Mouse (Mus musculus): ENCODE results near the gene Szrd1.

Gene Szrd1

GRCm38 (mm10) chr4:141133227-141133626 is 6.3 kb downstream of the Szrd1 start:
- no peak for TF ChIP-seq POU5F1 (IDR thresholded peaks at IDR 0.05; ENCODE audit: borderline replicate concordance, low read length)
- TF ChIP-seq CTCF (conservative IDR thresholded peaks at IDR 0.05; ENCODE audit: low read length) = no peak
- TF ChIP-seq NANOG (IDR thresholded peaks at IDR 0.05; ENCODE audit: borderline replicate concordance, low read length) = no peak
- Histone ChIP-seq H3K4me1 (replicated peaks; ENCODE audit: low read depth, low read length) (peaks cover 87% of the 10 kb centered on the region), H3K9me3 (ENCODE audit: low read length) (no peaks in the 10 kb centered on the region), H3K27me3 (ENCODE audit: insufficient read depth, low read length) (no peaks in the 10 kb centered on the region), H3K4me3 (replicated peaks; ENCODE audit: low read length) (no peak overlapping the region), H3K36me3 (ENCODE audit: insufficient read depth, low read length) (peaks cover 66% of the 10 kb centered on the region)

GRCm38 (mm10) chr4:141132191-141132590 is 7.4 kb downstream of the Szrd1 start:
- peaks cover 88% of the 10 kb centered on the region for H3K4me1 ChIP-seq (replicated peaks; ENCODE audit: low read depth, low read length)
- H3K27me3 ChIP-seq (ENCODE audit: insufficient read depth, low read length) = no peaks in the 10 kb centered on the region
- TF ChIP-seq NANOG (IDR thresholded peaks at IDR 0.05; ENCODE audit: borderline replicate concordance, low read length) (no peak), POU5F1 (IDR thresholded peaks at IDR 0.05; ENCODE audit: borderline replicate concordance, low read length) (no peak), CTCF (conservative IDR thresholded peaks at IDR 0.05; ENCODE audit: low read length) (no peak)
- H3K4me3 ChIP-seq (replicated peaks; ENCODE audit: low read length) = peak overlapping the region; percentile 14; the same call in 1 of the 2 replicates
- no peaks in the 10 kb centered on the region for H3K9me3 ChIP-seq (ENCODE audit: low read length)
- H3K36me3 ChIP-seq (ENCODE audit: insufficient read depth, low read length) = peaks cover 64% of the 10 kb centered on the region

- H3K4me3 ChIP-seq (replicated peaks; ENCODE audit: low read length) = peak overlapping the region; percentile 14; the same call in 1 of the 2 replicates
- H3K4me1 ChIP-seq (replicated peaks; ENCODE audit: low read depth, low read length) = peaks cover 88% of the 10 kb centered on the region
- H3K27me3 ChIP-seq (ENCODE audit: insufficient read depth, low read length) = no peaks in the 10 kb centered on the region
- no peaks in the 10 kb centered on the region for H3K9me3 ChIP-seq (ENCODE audit: low read length)
- H3K36me3 ChIP-seq (ENCODE audit: insufficient read depth, low read length) = peaks cover 64% of the 10 kb centered on the region
- TF ChIP-seq POU5F1 (IDR thresholded peaks at IDR 0.05; ENCODE audit: borderline replicate concordance, low read length) (no peak), NANOG (IDR thresholded peaks at IDR 0.05; ENCODE audit: borderline replicate concordance, low read length) (no peak), CTCF (conservative IDR thresholded peaks at IDR 0.05; ENCODE audit: low read length) (no peak)
Measured at GRCm38 (mm10) chr4:141131531-141132061, 8.0 kb downstream of the Szrd1 start.

- Histone ChIP-seq H3K4me3 (replicated peaks; ENCODE audit: low read length) (0 out of 2 replicates have a peak overlapping the region, but pooled peaks have one; percentile 26), H3K36me3 (ENCODE audit: insufficient read depth, low read length) (peaks cover 64% of the 10 kb centered on the region), H3K4me1 (replicated peaks; ENCODE audit: low read depth, low read length) (peaks cover 88% of the 10 kb centered on the region), H3K9me3 (ENCODE audit: low read length) (no peaks in the 10 kb centered on the region), H3K27me3 (ENCODE audit: insufficient read depth, low read length) (no peaks in the 10 kb centered on the region)
- TF ChIP-seq POU5F1 (IDR thresholded peaks at IDR 0.05; ENCODE audit: borderline replicate concordance, low read length) (no peak), CTCF (conservative IDR thresholded peaks at IDR 0.05; ENCODE audit: low read length) (no peak), NANOG (IDR thresholded peaks at IDR 0.05; ENCODE audit: borderline replicate concordance, low read length) (no peak)
Measured at GRCm38 (mm10) chr4:141130704-141131342, 8.8 kb downstream of the Szrd1 start.

GRCm38 (mm10) chr4:141129190-141129710 is 10.3 kb downstream of the Szrd1 start:
- Histone ChIP-seq H3K36me3 (ENCODE audit: insufficient read depth, low read length) (peaks cover 62% of the 10 kb centered on the region), H3K4me1 (replicated peaks; ENCODE audit: low read depth, low read length) (peaks cover 89% of the 10 kb centered on the region), H3K9me3 (ENCODE audit: low read length) (no peaks in the 10 kb centered on the region), H3K27me3 (ENCODE audit: insufficient read depth, low read length) (no peaks in the 10 kb centered on the region), H3K4me3 (replicated peaks; ENCODE audit: low read length) (no peak overlapping the region)
- TF ChIP-seq CTCF (conservative IDR thresholded peaks at IDR 0.05; ENCODE audit: low read length) = no peak
- no peak for TF ChIP-seq NANOG (IDR thresholded peaks at IDR 0.05; ENCODE audit: borderline replicate concordance, low read length)
- no peak for TF ChIP-seq POU5F1 (IDR thresholded peaks at IDR 0.05; ENCODE audit: borderline replicate concordance, low read length)

GRCm38 (mm10) chr4:141123065-141123464 is 16.5 kb downstream of the Szrd1 start:
- no peaks in the 10 kb centered on the region for H3K9me3 ChIP-seq (ENCODE audit: low read length)
- H3K4me1 ChIP-seq (replicated peaks; ENCODE audit: low read depth, low read length) = peaks cover 99% of the 10 kb centered on the region

GRCm38 (mm10) chr4:141122663-141123062 is 16.9 kb downstream of the Szrd1 start:
- H3K9me3 ChIP-seq (ENCODE audit: low read length) = no peaks in the 10 kb centered on the region
- H3K36me3 ChIP-seq (ENCODE audit: insufficient read depth, low read length) = peaks cover 81% of the 10 kb centered on the region
- peaks cover 99% of the 10 kb centered on the region for H3K4me1 ChIP-seq (replicated peaks; ENCODE audit: low read depth, low read length)
- H3K4me3 ChIP-seq (replicated peaks; ENCODE audit: low read length) = no peak overlapping the region
- TF ChIP-seq CTCF (conservative IDR thresholded peaks at IDR 0.05; ENCODE audit: low read length) (no peak), NANOG (IDR thresholded peaks at IDR 0.05; ENCODE audit: borderline replicate concordance, low read length) (no peak), POU5F1 (IDR thresholded peaks at IDR 0.05; ENCODE audit: borderline replicate concordance, low read length) (no peak)
- no peaks in the 10 kb centered on the region for H3K27me3 ChIP-seq (ENCODE audit: insufficient read depth, low read length)

More at GRCm38 (mm10) chr4:141123065-141123464, 16.5 kb downstream of the Szrd1 start:
- Histone ChIP-seq H3K27me3 (ENCODE audit: insufficient read depth, low read length) (no peaks in the 10 kb centered on the region), H3K36me3 (ENCODE audit: insufficient read depth, low read length) (peaks cover 76% of the 10 kb centered on the region), H3K4me3 (replicated peaks; ENCODE audit: low read length) (no peak overlapping the region)
- TF ChIP-seq CTCF (conservative IDR thresholded peaks at IDR 0.05; ENCODE audit: low read length) (no peak), POU5F1 (IDR thresholded peaks at IDR 0.05; ENCODE audit: borderline replicate concordance, low read length) (no peak), NANOG (IDR thresholded peaks at IDR 0.05; ENCODE audit: borderline replicate concordance, low read length) (no peak)

- peaks cover 84% of the 10 kb centered on the region for H3K36me3 ChIP-seq (ENCODE audit: insufficient read depth, low read length)
- peaks cover 98% of the 10 kb centered on the region for H3K4me1 ChIP-seq (replicated peaks; ENCODE audit: low read depth, low read length)
- TF ChIP-seq POU5F1 (IDR thresholded peaks at IDR 0.05; ENCODE audit: borderline replicate concordance, low read length) (no peak), CTCF (conservative IDR thresholded peaks at IDR 0.05; ENCODE audit: low read length) (peak; percentile 55)
- H3K27me3 ChIP-seq (ENCODE audit: insufficient read depth, low read length) = no peaks in the 10 kb centered on the region
- H3K4me3 ChIP-seq (replicated peaks; ENCODE audit: low read length) = 0 out of 2 replicates have a peak overlapping the region, but pooled peaks have one; percentile 23
- H3K9me3 ChIP-seq (ENCODE audit: low read length) = no peaks in the 10 kb centered on the region
Measured at GRCm38 (mm10) chr4:141120700-141121099, 18.9 kb downstream of the Szrd1 start.

Measured in E14TG2a.4 (cell line).